Comparison of ENCODE assay signal across 26 mouse cellular contexts in genomic region chr12:50194714-50195113, GRCm38 (mm10).
DNase-seq lines count a peak whose midpoint lies in the region; ATAC-seq and TF ChIP-seq lines count a peak whose summit lies in the region.
"Had no signal": no experiment of that assay in that cellular context is flagged by ENCODE, and none has a peak within 500 bp of the region (broad histone marks: within the 10 kb centered on the region; RNA-seq: fewer than 3 reads in every experiment).

No protein-coding gene starts in this region.

- no peak for TF ChIP-seq CTCF in midbrain, postnatal 0 days (IDR thresholded peaks at IDR 0.05)

- H3K9me3 ChIP-seq in midbrain, embryonic 12.5 days = no peaks in the 10 kb centered on the region
- H3K9me3 ChIP-seq in midbrain, postnatal 0 days (ENCODE audit: low read length) = no peaks in the 10 kb centered on the region
- no peaks in the 10 kb centered on the region for H3K9me3 ChIP-seq in forebrain, embryonic 13.5 days (replicated peaks)
- H3K9me3 ChIP-seq in heart, embryonic 11.5 days (replicated peaks; ENCODE audit: control insufficient read depth, low read length) = no peaks in the 10 kb centered on the region
- H3K9me3 ChIP-seq: embryonic facial prominence, embryonic 12.5 days; heart, embryonic 15.5 days; midbrain, embryonic 15.5 days; stomach, embryonic 15.5 days had no signal

- H3K27me3 ChIP-seq in midbrain, embryonic 12.5 days = no peaks in the 10 kb centered on the region
- no peaks in the 10 kb centered on the region for H3K27me3 ChIP-seq in midbrain, postnatal 0 days (ENCODE audit: insufficient read depth, low read length)
- H3K27me3 ChIP-seq in forebrain, embryonic 13.5 days = no peaks in the 10 kb centered on the region
- H3K27me3 ChIP-seq in heart, embryonic 11.5 days (ENCODE audit: control insufficient read depth, insufficient read depth, low read length) = no peaks in the 10 kb centered on the region
- H3K27me3 ChIP-seq: embryonic facial prominence, embryonic 12.5 days; heart, embryonic 15.5 days; midbrain, embryonic 15.5 days; stomach, embryonic 15.5 days had no signal

- no peak overlapping the region for H3K27ac ChIP-seq in midbrain, embryonic 12.5 days (replicated peaks)
- H3K27ac ChIP-seq in midbrain, postnatal 0 days (ENCODE audit: low read depth, low read length) = no peak overlapping the region
- H3K27ac ChIP-seq in forebrain, embryonic 13.5 days = peak overlapping the region; percentile 68
- H3K27ac ChIP-seq in heart, embryonic 11.5 days (ENCODE audit: low read depth, low read length) = no peak overlapping the region
- H3K27ac ChIP-seq: embryonic facial prominence, embryonic 12.5 days; heart, embryonic 15.5 days; kidney, postnatal 0 days; liver, embryonic 14.5 days; midbrain, embryonic 15.5 days; stomach, embryonic 15.5 days had no signal

- H3K4me1 ChIP-seq in midbrain, embryonic 12.5 days = peaks cover 10% of the 10 kb centered on the region; the same call in 1 of the 2 replicates
- H3K4me1 ChIP-seq in midbrain, postnatal 0 days (ENCODE audit: insufficient read depth, low read length) = no peaks in the 10 kb centered on the region
- peaks cover 60% of the 10 kb centered on the region for H3K4me1 ChIP-seq in forebrain, embryonic 13.5 days
- no peaks in the 10 kb centered on the region for H3K4me1 ChIP-seq in heart, embryonic 11.5 days (ENCODE audit: control insufficient read depth, insufficient read depth, low read length)
- H3K4me1 ChIP-seq: embryonic facial prominence, embryonic 12.5 days; heart, embryonic 15.5 days; midbrain, embryonic 15.5 days; stomach, embryonic 15.5 days had no signal

- H3K4me2 ChIP-seq in midbrain, embryonic 12.5 days (replicated peaks) = no peak overlapping the region
- no peak overlapping the region for H3K4me2 ChIP-seq in midbrain, postnatal 0 days (ENCODE audit: low read depth, low read length, poor library complexity, severe bottlenecking)
- no peak overlapping the region; the same call in 1 of the 2 replicates for H3K4me2 ChIP-seq in forebrain, embryonic 13.5 days
- no peak overlapping the region for H3K4me2 ChIP-seq in heart, embryonic 11.5 days
- H3K4me2 ChIP-seq: embryonic facial prominence, embryonic 12.5 days; heart, embryonic 15.5 days; midbrain, embryonic 15.5 days; stomach, embryonic 15.5 days had no signal

- peak; percentile 31; the same call in 1 of the 2 replicates for ATAC-seq in midbrain, embryonic 12.5 days (ENCODE audit: low FRiP score, low read depth)
- ATAC-seq in midbrain, postnatal 0 days (ENCODE audit: low FRiP score) = no peak
- peak; percentile 57 for ATAC-seq in forebrain, embryonic 13.5 days
- no peak for ATAC-seq in heart, embryonic 11.5 days (replicated peaks; ENCODE audit: insufficient number of reproducible peaks, low FRiP score, low TSS enrichment)
- ATAC-seq: CD4-positive, CD25-positive, alpha-beta regulatory T cell, adult 4 months; intestine, embryonic 16.5 days; midbrain, embryonic 15.5 days had no signal

- H3K36me3 ChIP-seq in midbrain, embryonic 12.5 days = no peaks in the 10 kb centered on the region
- H3K36me3 ChIP-seq in midbrain, postnatal 0 days (ENCODE audit: insufficient read depth, low read length) = no peaks in the 10 kb centered on the region
- no peaks in the 10 kb centered on the region for H3K36me3 ChIP-seq in forebrain, embryonic 13.5 days (ENCODE audit: poor library complexity, severe bottlenecking)
- H3K36me3 ChIP-seq in heart, embryonic 11.5 days (ENCODE audit: control insufficient read depth, insufficient read depth, low read length) = no peaks in the 10 kb centered on the region
- H3K36me3 ChIP-seq: embryonic facial prominence, embryonic 12.5 days; heart, embryonic 15.5 days; midbrain, embryonic 15.5 days; stomach, embryonic 15.5 days had no signal

- no peak for DNase-seq in midbrain, postnatal 0 days (ENCODE audit: low spot score)
- DNase-seq in retina, embryonic 14.5 days (ENCODE audit: low spot score) = peak; percentile 59
- DNase-seq in right cerebral cortex, adult 18-20 months = no peak
- DNase-seq in thymus, postnatal 14 days = no peak
- DNase-seq: adrenal gland, postnatal 25 days; cerebellum, adult 18-20 months; cerebellum, postnatal 14 days; gastrocnemius, postnatal 10 days; kidney, adult 8-10 months; layer of hippocampus, adult 9-11 months; liver; lung, adult 2 months; lung, postnatal 14 days; right cerebral cortex, postnatal 25 days; thymus, postnatal 25 days had no signal

- H3K9ac ChIP-seq in midbrain, embryonic 12.5 days (replicated peaks) = no peak overlapping the region
- H3K9ac ChIP-seq in midbrain, postnatal 0 days (replicated peaks; ENCODE audit: low read length, poor library complexity, severe bottlenecking) = no peak overlapping the region
- H3K9ac ChIP-seq in forebrain, embryonic 13.5 days = no peak overlapping the region
- H3K9ac ChIP-seq in heart, embryonic 11.5 days (ENCODE audit: low read depth, low read length) = no peak overlapping the region
- H3K9ac ChIP-seq: embryonic facial prominence, embryonic 12.5 days; heart, embryonic 15.5 days; liver, embryonic 14.5 days; midbrain, embryonic 15.5 days; stomach, embryonic 15.5 days had no signal

- H3K4me3 ChIP-seq in midbrain, embryonic 12.5 days = no peak overlapping the region
- H3K4me3 ChIP-seq in midbrain, postnatal 0 days (ENCODE audit: low read depth, low read length) = no peak overlapping the region
- no peak overlapping the region for H3K4me3 ChIP-seq in forebrain, embryonic 13.5 days
- H3K4me3 ChIP-seq in heart, embryonic 11.5 days (ENCODE audit: low read depth, low read length) = no peak overlapping the region
- H3K4me3 ChIP-seq: embryonic facial prominence, embryonic 12.5 days; heart, embryonic 15.5 days; midbrain, embryonic 15.5 days; stomach, embryonic 15.5 days had no signal

Comparison
In these comparisons a context has a peak if more than half of its experiments do, and no peak if none do; other contexts are left out.
1. ATAC-seq: peak in midbrain, embryonic 12.5 days (single experiment) and forebrain, embryonic 13.5 days (single experiment); none in midbrain, postnatal 0 days (single experiment) and heart, embryonic 11.5 days (single experiment).